Mouse (Mus musculus): ENCODE measurements around the gene Gm12800.
"Not testable (repeated sequence)": the region's sequence is repeated elsewhere in the genome, so short reads cannot be mapped to it uniquely, and the experiment has no call there.

Gene Gm12800

DNA sequence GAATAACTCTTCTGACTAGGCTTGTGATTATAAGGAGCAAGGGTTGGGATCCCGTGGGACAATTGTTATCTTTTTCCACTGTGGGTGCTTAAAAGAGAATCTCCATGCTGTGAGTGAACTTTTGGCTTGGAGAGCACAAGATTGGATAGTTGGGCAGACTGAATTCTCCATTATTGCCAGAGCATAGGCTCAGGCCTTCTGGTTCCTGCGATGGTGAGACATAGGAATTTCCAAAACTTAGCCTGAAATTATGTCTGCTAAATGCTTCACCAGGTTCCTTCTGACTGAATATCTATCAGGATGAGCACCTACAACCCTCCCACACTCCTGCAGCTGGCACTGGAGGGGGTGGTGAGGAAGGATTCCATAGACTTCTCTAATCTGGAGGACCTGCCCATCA, at the start of gene Gm12800:
TSS of gene Gm12800 (plus strand) at position 301 of the 400 bp plus-strand sequence.
- not testable (repeated sequence) for DNase-seq (ENCODE audit: extremely low spot score, low spot score)

DNA sequence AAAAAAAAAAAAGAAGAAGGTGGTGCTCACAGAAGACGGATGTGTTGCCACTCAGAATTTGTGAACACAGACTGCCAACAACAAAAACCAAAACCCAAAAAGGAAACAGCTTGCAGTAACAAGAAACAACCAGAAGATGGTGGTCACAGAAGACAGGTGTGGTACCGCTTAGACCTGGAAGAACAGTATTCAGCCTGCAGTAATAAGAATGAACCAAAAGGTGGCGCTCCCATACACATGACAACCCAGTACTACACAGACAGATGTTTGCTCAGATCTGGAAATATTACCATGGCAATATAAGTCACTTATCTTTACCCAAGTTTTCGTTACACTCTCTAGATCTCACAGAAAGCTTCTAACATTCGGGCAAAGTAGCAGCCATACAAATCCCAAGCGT, 48.0 kb upstream of the Gm12800 start:
- no peak for DNase-seq (ENCODE audit: extremely low spot score, low spot score)

DNA sequence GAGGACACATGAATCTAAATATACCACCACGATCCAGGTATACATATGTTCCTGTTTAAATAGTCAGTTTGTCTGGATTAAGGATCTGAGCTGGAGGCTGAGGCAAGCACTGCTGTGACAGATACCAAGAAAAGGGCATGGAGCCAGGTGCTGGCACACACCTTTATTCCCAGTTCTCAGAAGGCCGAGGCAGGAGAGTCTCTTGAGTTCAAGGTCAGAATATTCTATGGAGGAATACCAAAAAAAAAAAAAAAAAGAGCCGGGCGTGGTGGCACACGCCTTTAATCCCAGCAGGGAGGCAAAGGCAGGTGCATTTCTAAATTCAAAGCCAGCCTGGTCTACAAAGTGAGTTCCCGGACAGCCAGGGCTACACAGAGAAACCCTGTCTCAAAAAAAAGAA, 46.6 kb upstream of the Gm12800 start:
- DNase-seq (ENCODE audit: extremely low spot score, low spot score): no peak

GRCm38 (mm10) chr4:101872031-101872430, 36.9 kb upstream of the Gm12800 start:
- DNase-seq (ENCODE audit: extremely low spot score, low spot score): not testable (repeated sequence)

GRCm38 (mm10) chr4:101875687-101876086, 33.2 kb upstream of the Gm12800 start:
- not testable (repeated sequence) for DNase-seq (ENCODE audit: extremely low spot score, low spot score)

- DNase-seq (ENCODE audit: extremely low spot score, low spot score): no peak
Observed at GRCm38 (mm10) chr4:101883641-101884040, 25.3 kb upstream of the Gm12800 start.

- no peak for DNase-seq (ENCODE audit: extremely low spot score, low spot score)
Observed at GRCm38 (mm10) chr4:101889377-101889776, 19.5 kb upstream of the Gm12800 start.

DNA sequence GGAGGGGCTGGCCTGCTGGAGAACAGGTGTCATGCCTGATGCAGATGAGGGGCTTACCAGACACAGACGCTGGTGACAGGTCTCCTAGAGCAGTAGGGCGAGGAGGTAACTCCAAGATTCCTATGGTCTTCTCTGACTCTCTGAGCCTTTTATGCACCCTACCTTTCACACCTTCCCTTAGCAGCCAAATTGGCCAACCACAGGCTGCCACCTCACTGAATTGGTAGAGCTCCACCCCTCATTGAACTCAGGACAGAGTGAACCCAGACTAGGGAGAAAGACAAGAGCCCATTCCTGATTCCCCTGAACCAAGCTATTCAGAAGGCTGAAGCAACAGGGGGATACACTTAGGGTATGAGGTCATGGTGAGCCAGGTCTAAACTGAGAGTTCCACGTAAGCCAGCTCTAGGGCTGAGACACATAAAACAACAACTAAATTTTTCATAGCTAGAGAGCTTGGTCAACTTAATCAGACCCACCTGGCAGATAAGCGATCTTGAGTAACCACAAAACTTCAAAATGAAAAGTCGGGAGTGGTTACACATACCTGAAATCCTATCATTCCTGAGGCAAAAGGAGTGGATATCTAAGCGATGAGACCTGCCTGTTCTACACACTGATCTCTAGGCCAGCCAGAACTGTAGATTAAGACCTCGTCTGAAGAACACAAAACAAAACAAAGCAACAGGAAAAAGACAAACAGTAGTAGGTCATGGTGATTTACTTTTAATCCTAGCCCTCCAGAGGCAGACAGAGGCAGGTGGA, 15.1 kb upstream of the Gm12800 start, which contains the start of gene C130073F10Rik:
TSS of gene C130073F10Rik (minus strand) at position 134 of the 765 bp plus-strand sequence.
- DNase-seq (ENCODE audit: extremely low spot score, low spot score): no peak

- not testable (repeated sequence) for DNase-seq (ENCODE audit: extremely low spot score, low spot score)
Observed at GRCm38 (mm10) chr4:101940107-101940506, 31.2 kb downstream of the Gm12800 start, which contains the start of gene Gm12794. TSS of gene Gm12794 (plus strand) at chr4:101940407.
